Mouse (Mus musculus): ENCODE data around the gene Rpl7l1. TPM values are rescaled to one million over a fixed set of nuclear protein-coding genes. Genes with fewer than 3 reads are reported as not detected.

The Rpl7l1 gene
- total and polyA plus RNA-seq, 2 experiments from 2014 or later: 44.3 to 72.9 TPM

DNA sequence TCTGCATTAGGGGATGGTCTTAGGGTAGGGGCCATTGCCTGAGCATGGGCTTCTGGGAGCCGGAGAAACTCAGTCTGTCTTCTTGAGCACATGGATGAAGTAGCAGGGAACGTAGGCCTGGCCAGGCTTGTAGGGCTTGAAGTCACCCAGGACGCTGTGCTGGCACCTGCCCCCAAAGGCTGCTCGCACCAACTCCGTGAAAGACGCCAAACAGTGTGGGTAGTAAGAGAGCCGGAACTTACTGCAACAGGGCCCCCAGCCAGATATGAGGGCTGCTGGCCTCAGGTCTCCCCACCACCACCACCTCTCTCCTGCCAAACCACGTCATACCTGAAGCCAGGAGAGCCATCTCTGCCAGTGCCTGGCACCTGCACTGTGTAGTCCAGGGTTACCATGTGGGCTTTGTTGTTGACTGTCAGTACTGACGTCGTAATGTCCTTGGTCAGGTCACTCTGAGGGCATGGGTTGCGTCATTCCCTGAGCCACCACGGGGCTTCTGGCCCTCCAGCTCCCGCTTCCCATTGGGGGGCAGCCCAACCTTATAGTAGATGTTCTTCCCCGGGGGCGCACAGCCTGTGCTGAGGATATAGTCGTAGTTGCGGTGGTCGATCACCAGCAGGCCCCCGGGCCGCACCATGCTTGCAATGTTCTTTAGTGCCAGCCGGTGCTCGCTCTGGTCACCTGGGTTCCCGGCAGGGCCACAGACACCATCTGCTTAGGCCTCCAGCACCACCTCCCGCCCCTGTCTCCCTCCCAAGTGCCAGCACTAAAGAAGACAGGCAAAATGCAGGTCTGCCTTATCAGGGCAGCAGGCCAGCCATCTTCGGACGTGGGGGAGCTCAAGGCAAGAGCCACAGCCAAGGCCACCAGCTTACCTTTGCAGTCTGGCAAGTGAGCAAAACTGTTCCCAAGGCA, 56.5 kb downstream of the Rpl7l1 start:
- TF ChIP-seq EP300 (IDR thresholded peaks at IDR 0.05; ENCODE audit: low read depth): no peak
- TF ChIP-seq CTCF (IDR thresholded peaks at IDR 0.05; ENCODE audit: low read depth): no peak
- H3K4me3 ChIP-seq (ENCODE audit: low read depth, low read length): no peak overlapping the region
- 83% methylated on average over 26 of the region's 26 CpGs for WGBS
- no peaks in the 10 kb centered on the region for H3K4me1 ChIP-seq (ENCODE audit: control insufficient read depth, insufficient read depth)
- peaks cover 11% of the 10 kb centered on the region; the same call in 1 of the 2 replicates for H3K27me3 ChIP-seq (ENCODE audit: control insufficient read depth, insufficient read depth, low read length)
- H3K27ac ChIP-seq (ENCODE audit: low read depth): no peak overlapping the region
- no peak overlapping the region for H3K9ac ChIP-seq (replicated peaks; ENCODE audit: low read depth, low read length)
- DNase-seq (ENCODE audit: low spot score): no peak
- H3K9me3 ChIP-seq (replicated peaks; ENCODE audit: control insufficient read depth, low read length): no peaks in the 10 kb centered on the region
- no peak for ATAC-seq (ENCODE audit: insufficient read depth, low read depth)
- H3K36me3 ChIP-seq (replicated peaks; ENCODE audit: control insufficient read depth, insufficient read depth, low read length): peaks cover 12% of the 10 kb centered on the region; the same call in 1 of the 2 replicates
- H3K4me2 ChIP-seq (ENCODE audit: low read depth, low read length): no peak overlapping the region

GRCm38 (mm10) chr17:46725273-46725672, 57.2 kb downstream of the Rpl7l1 start:
- H3K9ac ChIP-seq (replicated peaks; ENCODE audit: low read depth, low read length): no peak overlapping the region
- peaks cover 11% of the 10 kb centered on the region; the same call in 1 of the 2 replicates for H3K27me3 ChIP-seq (ENCODE audit: control insufficient read depth, insufficient read depth, low read length)
- ATAC-seq (ENCODE audit: insufficient read depth, low read depth) (peak; percentile 63), DNase-seq (ENCODE audit: low spot score) (peak; percentile 59)
- no peak overlapping the region for H3K4me2 ChIP-seq (ENCODE audit: low read depth, low read length)
- no peaks in the 10 kb centered on the region for H3K9me3 ChIP-seq (replicated peaks; ENCODE audit: control insufficient read depth, low read length)
- H3K27ac ChIP-seq (ENCODE audit: low read depth): no peak overlapping the region
- peaks cover 12% of the 10 kb centered on the region; the same call in 1 of the 2 replicates for H3K36me3 ChIP-seq (replicated peaks; ENCODE audit: control insufficient read depth, insufficient read depth, low read length)
- no peak overlapping the region for H3K4me3 ChIP-seq (ENCODE audit: low read depth, low read length)
- TF ChIP-seq EP300 (IDR thresholded peaks at IDR 0.05; ENCODE audit: low read depth) (no peak), CTCF (IDR thresholded peaks at IDR 0.05; ENCODE audit: low read depth) (peak; percentile 61)
- WGBS: 47% methylated on average over 9 of the region's 9 CpGs
- no peaks in the 10 kb centered on the region for H3K4me1 ChIP-seq (ENCODE audit: control insufficient read depth, insufficient read depth)

DNA sequence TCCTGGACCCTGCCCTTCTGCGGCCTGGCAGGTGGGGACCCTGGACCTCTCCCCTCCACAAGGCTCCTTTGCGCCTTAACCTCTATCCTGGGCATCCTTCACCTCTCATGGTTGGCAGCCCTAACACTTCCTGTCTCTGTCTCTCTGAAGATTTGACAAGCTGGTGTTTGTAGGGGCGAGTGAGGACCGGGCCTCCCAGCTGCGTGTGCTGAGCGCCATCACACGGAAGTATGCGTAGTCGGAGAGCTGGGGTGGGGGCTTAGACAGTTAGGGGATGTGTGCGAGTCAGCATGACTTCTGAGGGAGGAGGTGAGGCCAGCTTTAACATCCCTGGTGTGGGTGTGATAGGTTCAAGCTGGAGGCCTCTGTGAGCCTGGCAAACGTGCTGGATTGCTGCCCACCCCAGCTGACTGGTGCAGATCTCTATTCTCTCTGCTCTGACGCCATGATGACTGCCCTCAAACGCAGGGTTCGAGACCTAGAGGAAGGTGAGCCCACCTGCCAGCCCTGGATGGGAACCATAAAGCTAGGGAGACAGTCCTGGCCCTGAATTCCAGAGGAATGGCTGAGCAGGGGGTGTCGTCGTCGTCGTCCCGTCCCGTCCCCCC, 57.9 kb downstream of the Rpl7l1 start:
- TF ChIP-seq EP300 (IDR thresholded peaks at IDR 0.05; ENCODE audit: low read depth): no peak
- TF ChIP-seq CTCF (IDR thresholded peaks at IDR 0.05; ENCODE audit: low read depth): no peak
- no peak overlapping the region for H3K9ac ChIP-seq (replicated peaks; ENCODE audit: low read depth, low read length)
- H3K27ac ChIP-seq (ENCODE audit: low read depth): no peak overlapping the region
- no peak for DNase-seq (ENCODE audit: low spot score)
- 83% methylated on average over 14 of the region's 20 CpGs for WGBS
- H3K27me3 ChIP-seq (ENCODE audit: control insufficient read depth, insufficient read depth, low read length): peaks cover 11% of the 10 kb centered on the region; the same call in 1 of the 2 replicates
- no peak for ATAC-seq (ENCODE audit: insufficient read depth, low read depth)
- H3K4me3 ChIP-seq (ENCODE audit: low read depth, low read length): no peak overlapping the region
- H3K9me3 ChIP-seq (replicated peaks; ENCODE audit: control insufficient read depth, low read length): no peaks in the 10 kb centered on the region
- peaks cover 12% of the 10 kb centered on the region; the same call in 1 of the 2 replicates for H3K36me3 ChIP-seq (replicated peaks; ENCODE audit: control insufficient read depth, insufficient read depth, low read length)
- H3K4me1 ChIP-seq (ENCODE audit: control insufficient read depth, insufficient read depth): no peaks in the 10 kb centered on the region
- H3K4me2 ChIP-seq (ENCODE audit: low read depth, low read length): no peak overlapping the region

Other genes with a start within 250 kb of the Rpl7l1 start
- 12.7 and 20.3 TPM in 2 replicates for gene Cul9, start 236.3 kb downstream of the Rpl7l1 start, total RNA-seq (2014; rRNA removed; ENCODE audit: low replicate concordance)
- 4.9 and 6.1 TPM in 2 replicates for gene Cul9, start 236.3 kb downstream of the Rpl7l1 start, polyA plus RNA-seq (2015; fragmentation: Nextera tagmentation; extraction: Ambion mirVana)
- gene Srf, start 226.5 kb downstream of the Rpl7l1 start, total RNA-seq (2014; rRNA removed; ENCODE audit: low replicate concordance): 192 and 271 TPM in 2 replicates
- 6.4 and 8.8 TPM in 2 replicates for gene Srf, start 226.5 kb downstream of the Rpl7l1 start, polyA plus RNA-seq (2015; fragmentation: Nextera tagmentation; extraction: Ambion mirVana)
- gene Ptk7, start 153.2 kb downstream of the Rpl7l1 start, total RNA-seq (2014; rRNA removed; ENCODE audit: low replicate concordance): 57.9 and 70.4 TPM in 2 replicates
- 16.9 and 17.2 TPM in 2 replicates for gene Ptk7, start 153.2 kb downstream of the Rpl7l1 start, polyA plus RNA-seq (2015; fragmentation: Nextera tagmentation; extraction: Ambion mirVana)
- gene Klc4, start 136.7 kb downstream of the Rpl7l1 start, total RNA-seq (2014; rRNA removed; ENCODE audit: low replicate concordance): 26.2 and 29.0 TPM in 2 replicates
- 25.1 and 28.8 TPM in 2 replicates for gene Klc4, start 136.7 kb downstream of the Rpl7l1 start, polyA plus RNA-seq (2015; fragmentation: Nextera tagmentation; extraction: Ambion mirVana)
- 96.7 and 116 TPM in 2 replicates for gene Mrpl2, start 136.4 kb downstream of the Rpl7l1 start, total RNA-seq (2014; rRNA removed; ENCODE audit: low replicate concordance)
- 152 and 158 TPM in 2 replicates for gene Mrpl2, start 136.4 kb downstream of the Rpl7l1 start, polyA plus RNA-seq (2015; fragmentation: Nextera tagmentation; extraction: Ambion mirVana)
- gene Cul7, start 132.3 kb downstream of the Rpl7l1 start, total RNA-seq (2014; rRNA removed; ENCODE audit: low replicate concordance): 92.7 and 95.5 TPM in 2 replicates
- gene Cul7, start 132.3 kb downstream of the Rpl7l1 start, polyA plus RNA-seq (2015; fragmentation: Nextera tagmentation; extraction: Ambion mirVana): 18.6 and 20.6 TPM in 2 replicates
- 15.5 and 18.8 TPM in 2 replicates for gene Rrp36, start 108.3 kb downstream of the Rpl7l1 start, total RNA-seq (2014; rRNA removed; ENCODE audit: low replicate concordance)
- gene Rrp36, start 108.3 kb downstream of the Rpl7l1 start, polyA plus RNA-seq (2015; fragmentation: Nextera tagmentation; extraction: Ambion mirVana): 26.6 and 29.7 TPM in 2 replicates
- gene Mea1, start 103.9 kb downstream of the Rpl7l1 start, total RNA-seq (2014; rRNA removed; ENCODE audit: low replicate concordance): 40.2 and 44.0 TPM in 2 replicates
- gene Mea1, start 103.9 kb downstream of the Rpl7l1 start, polyA plus RNA-seq (2015; fragmentation: Nextera tagmentation; extraction: Ambion mirVana): 101 and 114 TPM in 2 replicates
- 117 and 133 TPM in 2 replicates for gene Klhdc3, start 101.8 kb downstream of the Rpl7l1 start, total RNA-seq (2014; rRNA removed; ENCODE audit: low replicate concordance)
- gene Klhdc3, start 101.8 kb downstream of the Rpl7l1 start, polyA plus RNA-seq (2015; fragmentation: Nextera tagmentation; extraction: Ambion mirVana): 175 and 178 TPM in 2 replicates
- gene Ppp2r5d, start 77.6 kb downstream of the Rpl7l1 start, total RNA-seq (2014; rRNA removed; ENCODE audit: low replicate concordance): 46.3 and 46.6 TPM in 2 replicates
- 25.2 and 27.1 TPM in 2 replicates for gene Ppp2r5d, start 77.6 kb downstream of the Rpl7l1 start, polyA plus RNA-seq (2015; fragmentation: Nextera tagmentation; extraction: Ambion mirVana)
- gene Pex6, start 71.2 kb downstream of the Rpl7l1 start, total RNA-seq (2014; rRNA removed; ENCODE audit: low replicate concordance): 22.2 and 22.7 TPM in 2 replicates
- 6.5 and 8.8 TPM in 2 replicates for gene Pex6, start 71.2 kb downstream of the Rpl7l1 start, polyA plus RNA-seq (2015; fragmentation: Nextera tagmentation; extraction: Ambion mirVana)
- 1.1 and 2.7 TPM in 2 replicates for gene Gnmt, start 53.5 kb downstream of the Rpl7l1 start, total RNA-seq (2014; rRNA removed; ENCODE audit: low replicate concordance)
- 2.4 and 2.8 TPM in 2 replicates for gene Gnmt, start 53.5 kb downstream of the Rpl7l1 start, polyA plus RNA-seq (2015; fragmentation: Nextera tagmentation; extraction: Ambion mirVana)
- 37.9 and 44.5 TPM in 2 replicates for gene Cnpy3, start 30.5 kb downstream of the Rpl7l1 start, total RNA-seq (2014; rRNA removed; ENCODE audit: low replicate concordance)
- gene Cnpy3, start 30.5 kb downstream of the Rpl7l1 start, polyA plus RNA-seq (2015; fragmentation: Nextera tagmentation; extraction: Ambion mirVana): 27.7 and 29.0 TPM in 2 replicates
- 0.27 TPM in 1 of 2 replicates, not detected in the other for gene Ptcra, start 19.0 kb downstream of the Rpl7l1 start, total RNA-seq (2014; rRNA removed; ENCODE audit: low replicate concordance)
- not detected in 2 replicates for gene Ptcra, start 19.0 kb downstream of the Rpl7l1 start, polyA plus RNA-seq (2015; fragmentation: Nextera tagmentation; extraction: Ambion mirVana)
- gene 2310039H08Rik, start 10.0 kb downstream of the Rpl7l1 start, total RNA-seq (2014; rRNA removed; ENCODE audit: low replicate concordance): 75.6 and 80.4 TPM in 2 replicates
- 74.9 and 76.4 TPM in 2 replicates for gene 2310039H08Rik, start 10.0 kb downstream of the Rpl7l1 start, polyA plus RNA-seq (2015; fragmentation: Nextera tagmentation; extraction: Ambion mirVana)
- gene Bicral, start 75.8 kb upstream of the Rpl7l1 start, total RNA-seq (2014; rRNA removed; ENCODE audit: low replicate concordance): 3.6 and 17.2 TPM in 2 replicates
- 1.8 and 2.3 TPM in 2 replicates for gene Bicral, start 75.8 kb upstream of the Rpl7l1 start, polyA plus RNA-seq (2015; fragmentation: Nextera tagmentation; extraction: Ambion mirVana)
- 37.8 and 44.8 TPM in 2 replicates for gene Tbcc, start 108.0 kb upstream of the Rpl7l1 start, total RNA-seq (2014; rRNA removed; ENCODE audit: low replicate concordance)
- gene Tbcc, start 108.0 kb upstream of the Rpl7l1 start, polyA plus RNA-seq (2015; fragmentation: Nextera tagmentation; extraction: Ambion mirVana): 43.6 and 43.7 TPM in 2 replicates
- gene Prph2, start 127.8 kb upstream of the Rpl7l1 start, total RNA-seq (2014; rRNA removed; ENCODE audit: low replicate concordance): not detected in 2 replicates
- not detected in 2 replicates for gene Prph2, start 127.8 kb upstream of the Rpl7l1 start, polyA plus RNA-seq (2015; fragmentation: Nextera tagmentation; extraction: Ambion mirVana)
- gene Ubr2, start 227.9 kb upstream of the Rpl7l1 start, total RNA-seq (2014; rRNA removed; ENCODE audit: low replicate concordance): 33.4 and 37.4 TPM in 2 replicates
- 10.8 and 11.2 TPM in 2 replicates for gene Ubr2, start 227.9 kb upstream of the Rpl7l1 start, polyA plus RNA-seq (2015; fragmentation: Nextera tagmentation; extraction: Ambion mirVana)